Mouse (Mus musculus) cerebellum, adult 2 months (tissue): ENCODE data around the gene Wasf2.

Experiments
- CTCF ChIP-seq: fragments of 200-500 bp; IDR thresholded peaks from 2 replicates; pipeline ENCODE4 v1.5.1; 2011; ENCODE audit warnings: low read depth, mild to moderate bottlenecking, control low read depth, low read length, moderate library complexity, borderline replicate concordance; ENCODE audit not compliant: insufficient read depth
- POLR2A ChIP-seq: fragments of 200-500 bp; IDR thresholded peaks from 2 replicates; pipeline ENCODE4 v1.6.1; 2011; ENCODE audit warnings: low read length, control low read depth, borderline replicate concordance; ENCODE audit not compliant: insufficient read depth

DNA sequence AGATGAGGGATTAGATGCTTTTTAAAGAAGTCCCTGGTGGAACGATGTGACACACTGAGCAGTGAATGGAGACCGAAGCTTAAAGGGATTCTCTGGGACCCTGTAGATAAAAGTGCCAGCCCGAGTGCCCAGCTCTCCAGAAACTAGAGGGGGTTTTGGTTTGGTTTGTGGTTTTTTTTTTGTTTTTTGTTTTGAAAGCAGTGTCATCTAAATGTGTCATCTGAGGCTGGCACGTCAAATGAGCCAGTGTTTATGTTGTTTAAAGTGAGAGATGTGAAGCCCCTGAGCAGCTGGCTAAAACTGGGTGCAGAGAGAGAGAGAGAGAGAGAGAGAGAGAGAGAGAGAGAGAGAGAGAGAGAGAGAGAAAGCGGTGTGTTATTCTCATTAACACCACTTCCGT lies 31.9 kb downstream of the Wasf2 start:
- TF ChIP-seq CTCF: no peak
- TF ChIP-seq POLR2A: no peak
